Mouse (Mus musculus) brain, embryonic 14.5 days (tissue): Measurements from ENCODE around the gene Alox8.

ENCODE experiments used
- CTCF ChIP-seq: fragments of 200-500 bp; IDR thresholded peaks from 2 replicates; pipeline ENCODE4 v1.5.1; 2012; ENCODE audit warnings: inconsistent platforms, mild to moderate bottlenecking, moderate library complexity, borderline replicate concordance; ENCODE audit not compliant: insufficient read depth, insufficient read length; ENCODE audit errors: extremely low read depth
- POLR2A ChIP-seq: fragments of 200-500 bp; IDR thresholded peaks from 2 replicates; pipeline ENCODE4 v1.6.1; 2012; ENCODE audit warnings: mild to moderate bottlenecking, inconsistent platforms, borderline replicate concordance; ENCODE audit not compliant: poor library complexity, insufficient read depth, insufficient read length, severe bottlenecking; ENCODE audit errors: extremely low read depth

- TF ChIP-seq CTCF (no peak), POLR2A (no peak)
Measured at GRCm38 (mm10) chr11:69236061-69236925, 38.6 kb upstream of the Alox8 start.
